Mouse (Mus musculus): ENCODE measurements around the gene Gpr153. TPM values are rescaled to one million over a fixed set of nuclear protein-coding genes. Genes with fewer than 3 reads are reported as not detected.

The Gpr153 gene
- total RNA-seq, 2 experiments from 2014 or later, result 13.9 to 15.5 TPM

- DNase-seq (ENCODE audit: low spot score in 2 of 2), result no peak
Measured at GRCm38 (mm10) chr4:152264177-152264530, 9.9 kb upstream of the Gpr153 start.

DNA sequence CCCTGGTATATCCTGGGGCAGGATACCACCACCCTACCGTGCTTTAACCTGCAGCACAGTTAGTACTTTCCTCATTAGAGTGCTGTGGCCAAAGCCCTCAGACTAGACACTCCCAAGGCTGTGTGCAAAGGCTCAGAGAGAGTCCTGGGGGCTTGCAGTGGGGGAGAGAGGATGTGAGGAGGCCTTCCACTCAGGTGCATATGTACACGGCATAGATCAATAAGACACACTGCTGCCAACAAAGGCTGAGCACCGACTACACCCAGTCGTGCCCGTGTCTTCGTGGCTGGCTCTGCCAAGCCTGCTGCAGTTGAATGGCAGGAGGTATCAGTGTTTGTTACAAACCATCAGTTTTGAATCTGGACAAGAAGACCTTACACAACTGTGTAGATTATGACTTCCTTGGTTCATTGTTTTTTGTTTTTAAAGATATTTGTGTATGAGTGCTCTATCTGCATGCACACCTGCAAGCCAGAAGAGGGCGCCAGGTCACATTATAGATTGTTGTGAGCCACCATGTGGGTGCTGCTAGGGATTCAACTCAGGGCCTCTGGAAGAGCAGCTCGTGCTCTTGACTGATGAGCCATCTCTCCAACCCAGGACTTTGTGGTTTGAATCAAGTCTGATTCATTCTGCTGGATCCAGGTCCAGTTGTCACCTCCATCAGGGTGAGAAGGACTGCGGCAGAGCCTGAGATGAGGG lies 9.0 kb upstream of the Gpr153 start:
- no peak for DNase-seq (ENCODE audit: low spot score in 2 of 2)

GRCm38 (mm10) chr4:152265791-152266190 lies 8.2 kb upstream of the Gpr153 start:
- no peak for DNase-seq (ENCODE audit: low spot score in 2 of 2)

DNA sequence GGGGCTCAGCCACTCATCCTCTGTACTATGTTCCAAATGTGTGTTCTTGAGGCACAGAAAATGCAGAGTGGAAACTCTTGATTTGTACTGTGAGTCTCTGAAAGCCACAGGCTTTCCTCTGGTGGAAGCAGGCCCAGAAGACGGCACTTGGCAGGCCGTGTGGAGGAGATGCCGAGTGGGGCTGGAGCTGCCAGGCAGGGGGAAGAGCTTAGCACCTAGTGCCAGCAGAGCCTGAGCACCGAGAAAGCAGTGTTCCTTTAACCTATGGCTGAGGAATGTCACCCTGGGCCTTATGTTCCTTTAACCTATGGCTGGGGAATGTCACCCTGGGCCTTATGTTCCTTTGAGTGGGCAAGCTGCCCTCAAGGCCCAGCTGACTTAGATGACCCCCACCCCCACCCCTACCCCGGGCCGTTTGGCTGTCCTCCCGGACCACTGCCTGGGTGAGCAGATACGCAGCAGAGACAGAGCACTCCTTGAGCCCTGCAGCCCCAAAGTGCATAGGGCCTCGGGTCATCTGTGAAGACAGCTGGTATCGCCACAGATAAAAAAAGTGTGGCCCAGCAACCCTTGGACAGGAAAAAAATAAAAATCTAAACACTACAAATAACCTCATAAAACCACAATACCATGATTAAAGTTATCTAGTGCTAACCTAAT lies 7.7 kb upstream of the Gpr153 start:
- no peak for DNase-seq (ENCODE audit: low spot score in 2 of 2)

GRCm38 (mm10) chr4:152267748-152268369 lies 6.2 kb upstream of the Gpr153 start:
- no peak for DNase-seq (ENCODE audit: low spot score in 2 of 2)

DNA sequence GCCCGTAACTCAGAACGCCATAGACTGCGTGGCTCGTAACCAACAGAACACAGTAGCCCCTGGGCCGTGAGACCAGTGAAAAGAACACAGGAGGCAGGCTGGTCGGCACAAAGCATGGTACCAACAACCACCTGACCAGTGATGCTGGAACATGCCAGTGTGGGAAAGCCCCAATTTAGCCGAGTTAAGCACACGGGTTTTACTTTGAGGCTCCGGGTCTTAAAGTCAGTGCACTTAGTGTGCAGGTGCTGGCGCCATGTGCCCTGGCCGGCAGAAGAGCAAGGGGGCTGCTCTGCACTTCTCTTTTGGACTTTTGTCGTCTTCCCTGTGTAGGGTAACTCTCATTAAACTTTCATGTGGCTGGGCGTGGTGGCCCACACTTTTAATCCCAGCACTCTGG lies 4.1 kb upstream of the Gpr153 start:
- no peak for DNase-seq (ENCODE audit: low spot score in 2 of 2)

DNA sequence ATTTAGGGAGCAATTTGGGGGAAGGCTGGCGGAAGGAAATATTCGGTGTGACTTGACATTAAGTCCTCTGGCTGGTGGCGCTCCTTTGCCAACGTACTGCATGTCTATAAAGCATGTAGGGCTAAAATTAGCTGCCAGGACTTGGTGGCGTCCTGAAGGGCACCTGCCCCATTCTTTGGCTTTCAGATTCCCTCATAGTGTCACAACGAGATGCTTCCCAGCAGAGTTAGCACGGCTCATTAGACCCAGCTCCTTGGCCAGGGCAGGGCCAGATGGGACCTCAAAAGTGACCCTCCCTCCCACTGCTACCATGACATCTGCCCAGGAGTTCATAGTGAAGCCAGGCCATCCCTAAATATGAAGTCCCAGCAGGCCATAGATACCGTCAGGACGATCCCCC lies 3.4 kb upstream of the Gpr153 start:
- no peak for DNase-seq (ENCODE audit: low spot score in 2 of 2)

DNA sequence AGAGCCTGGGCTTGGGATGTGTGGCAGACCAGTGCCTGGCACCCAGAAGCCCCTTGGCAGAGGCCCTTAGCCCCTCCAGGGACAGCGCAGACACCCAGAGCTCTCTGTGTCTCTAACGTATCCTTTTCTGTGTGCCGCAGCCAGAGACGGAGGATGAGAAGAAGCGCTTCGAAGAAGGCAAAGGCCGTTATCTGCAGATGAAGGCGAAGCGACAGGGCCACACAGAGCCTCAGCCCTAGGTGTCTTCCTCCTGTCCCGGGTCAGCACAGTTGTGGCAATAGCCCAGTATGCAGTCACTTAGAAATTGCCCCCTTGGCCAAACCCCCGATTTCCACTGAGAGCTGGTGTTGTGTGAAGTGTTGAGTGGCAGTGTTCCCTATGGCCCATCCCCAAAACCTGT lies 2.7 kb upstream of the Gpr153 start:
- no peak for DNase-seq (ENCODE audit: low spot score in 2 of 2)

GRCm38 (mm10) chr4:152272006-152272405 lies 2.0 kb upstream of the Gpr153 start:
- DNase-seq (ENCODE audit: low spot score in 2 of 2), result no peak

GRCm38 (mm10) chr4:152272449-152273049 lies 1.5 kb upstream of the Gpr153 start:
- DNase-seq (ENCODE audit: low spot score in 2 of 2), result no peak

GRCm38 (mm10) chr4:152273191-152273590 lies 841 bp upstream of the Gpr153 start:
- no peak for DNase-seq (ENCODE audit: low spot score in 2 of 2)

DNA sequence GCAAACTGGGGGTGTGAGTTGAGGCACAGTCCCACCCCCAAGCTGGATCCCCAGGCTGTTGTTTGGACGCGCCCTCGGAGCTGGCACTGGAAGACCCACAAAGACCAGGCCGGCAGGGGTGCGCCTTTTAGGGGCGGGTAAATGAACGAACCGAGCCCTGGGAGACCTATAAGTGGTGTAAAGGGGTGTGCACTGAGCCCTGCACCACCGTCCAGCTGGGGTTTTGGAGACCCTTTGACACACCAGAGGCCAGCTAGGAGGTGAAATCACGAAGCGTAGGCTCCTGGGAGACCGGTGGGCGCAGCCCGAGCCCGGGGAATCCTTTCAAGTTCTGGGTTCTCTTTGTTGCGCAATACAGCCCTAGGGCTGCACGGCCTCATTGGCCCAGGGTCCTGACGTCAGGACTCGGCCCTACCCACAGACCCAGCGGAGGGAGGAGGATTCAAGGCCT lies 674 bp downstream of the Gpr153 start:
- DNase-seq (ENCODE audit: low spot score in 2 of 2), result no peak

DNA sequence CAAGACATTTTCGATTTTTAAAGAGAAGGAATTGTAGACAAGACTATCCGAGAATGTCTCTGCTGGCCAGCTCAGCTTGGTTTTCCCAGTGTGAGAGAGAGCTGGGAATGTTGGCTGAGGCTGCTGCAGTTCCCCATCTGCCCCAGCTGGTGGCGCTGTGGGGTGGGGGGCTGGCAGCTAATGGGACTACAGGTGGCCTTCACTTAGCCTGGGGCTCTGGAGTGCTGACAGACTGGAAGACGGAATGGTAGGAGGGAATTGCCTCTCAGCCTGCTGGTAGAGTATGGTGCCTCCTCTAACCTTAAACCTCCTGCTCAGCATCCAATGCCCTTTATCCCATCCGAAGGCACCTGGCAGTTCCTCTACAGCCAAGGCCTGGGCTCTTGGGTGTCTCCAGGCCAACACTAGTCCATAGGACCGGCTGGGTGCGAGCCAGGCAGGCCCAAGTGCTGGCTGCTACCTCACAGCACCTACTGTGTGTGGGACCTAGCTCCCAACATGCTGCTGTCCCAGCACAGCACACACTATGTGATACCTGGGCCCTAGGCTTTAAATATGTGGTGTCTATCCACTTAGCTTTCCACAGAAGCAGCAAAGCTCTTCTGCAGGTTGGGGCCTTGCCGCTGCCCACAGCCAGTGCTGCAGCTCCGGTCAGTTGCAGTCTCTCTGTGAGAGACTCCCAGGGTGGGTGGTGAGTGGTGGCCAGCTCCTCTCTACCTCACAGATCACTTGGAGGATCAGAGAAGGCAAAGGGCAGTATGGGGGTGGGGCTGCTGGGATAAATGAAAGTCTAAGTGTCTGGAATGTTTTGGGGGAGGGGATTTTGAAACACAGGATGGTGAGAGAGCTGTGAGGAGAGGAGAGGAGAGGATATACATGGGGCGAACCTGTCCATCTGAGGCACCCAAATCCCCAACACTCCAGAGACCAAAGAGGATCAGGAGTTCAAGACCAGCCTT lies 2.6 kb downstream of the Gpr153 start:
- no peak for DNase-seq (ENCODE audit: low spot score in 2 of 2)

- DNase-seq (ENCODE audit: low spot score in 2 of 2), result no peak
Measured at GRCm38 (mm10) chr4:152277916-152278315, 3.9 kb downstream of the Gpr153 start.

GRCm38 (mm10) chr4:152278986-152279385 lies 5.0 kb downstream of the Gpr153 start:
- DNase-seq (ENCODE audit: low spot score in 2 of 2), result no peak

- no peak for DNase-seq (ENCODE audit: low spot score in 2 of 2)
Measured at GRCm38 (mm10) chr4:152281601-152282000, 7.6 kb downstream of the Gpr153 start.

DNA sequence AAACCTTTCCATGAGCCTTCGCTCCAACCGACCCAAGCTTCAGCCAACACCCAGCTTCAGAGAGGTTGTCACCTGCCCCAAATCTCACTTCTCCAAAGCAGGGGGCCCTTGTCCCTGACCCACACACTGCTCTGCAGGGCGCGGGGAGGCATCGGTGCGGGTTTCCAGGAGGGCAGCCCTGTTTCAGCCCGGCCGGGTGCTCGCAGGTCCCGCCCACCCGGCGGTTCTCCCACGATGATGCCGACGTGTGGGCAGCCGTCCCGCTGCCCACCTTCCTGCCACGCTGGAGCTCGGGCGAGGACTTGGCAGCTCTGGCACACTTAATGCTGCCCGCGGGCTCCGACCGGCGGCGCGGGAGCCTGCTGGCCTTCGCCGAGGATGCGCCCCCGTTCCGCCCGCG lies 8.7 kb downstream of the Gpr153 start:
- DNase-seq (ENCODE audit: low spot score in 2 of 2), result no peak

DNA sequence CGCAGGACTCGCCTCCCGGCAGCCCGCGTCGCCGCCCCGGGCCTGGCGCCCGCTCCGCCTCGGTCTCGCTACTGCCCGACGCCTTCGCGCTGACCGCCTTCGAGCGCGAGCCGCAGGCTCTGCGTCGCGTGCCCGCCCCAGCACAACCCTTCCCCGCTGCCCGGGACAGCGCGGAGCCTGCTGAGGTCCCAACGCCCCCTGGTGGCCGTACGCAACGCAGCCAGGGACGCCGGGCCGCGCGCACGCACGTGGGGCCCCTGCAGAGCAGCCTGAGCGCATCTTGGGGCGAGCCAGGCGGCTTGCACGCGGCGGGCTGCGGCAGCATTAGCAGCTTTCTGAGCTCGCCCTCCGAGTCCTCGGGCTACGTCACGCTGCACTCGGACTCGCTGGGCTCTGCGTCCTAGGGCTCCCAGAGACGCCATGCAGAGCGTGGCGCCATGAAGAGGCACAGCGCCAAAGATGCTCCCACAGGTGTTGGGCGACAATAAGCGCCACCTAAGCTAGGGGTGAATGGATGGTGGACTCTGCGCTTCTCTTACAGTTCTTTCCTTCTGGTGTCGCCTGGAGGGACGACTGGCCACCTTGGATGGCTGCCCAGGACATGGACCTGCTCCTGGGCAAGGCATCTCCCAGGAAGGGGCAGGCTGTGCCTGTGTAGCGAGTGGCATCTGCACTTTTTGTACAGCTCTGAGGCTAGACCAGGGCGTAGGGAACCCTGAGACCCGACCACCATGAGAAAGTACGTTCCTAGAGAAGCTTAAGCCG lies 9.3 kb downstream of the Gpr153 start:
- peak; percentile 69 to 77 for DNase-seq (ENCODE audit: low spot score in 2 of 2)

- no peak for DNase-seq (ENCODE audit: low spot score in 2 of 2)
Measured at GRCm38 (mm10) chr4:152285505-152285904, 11.5 kb downstream of the Gpr153 start.

DNA sequence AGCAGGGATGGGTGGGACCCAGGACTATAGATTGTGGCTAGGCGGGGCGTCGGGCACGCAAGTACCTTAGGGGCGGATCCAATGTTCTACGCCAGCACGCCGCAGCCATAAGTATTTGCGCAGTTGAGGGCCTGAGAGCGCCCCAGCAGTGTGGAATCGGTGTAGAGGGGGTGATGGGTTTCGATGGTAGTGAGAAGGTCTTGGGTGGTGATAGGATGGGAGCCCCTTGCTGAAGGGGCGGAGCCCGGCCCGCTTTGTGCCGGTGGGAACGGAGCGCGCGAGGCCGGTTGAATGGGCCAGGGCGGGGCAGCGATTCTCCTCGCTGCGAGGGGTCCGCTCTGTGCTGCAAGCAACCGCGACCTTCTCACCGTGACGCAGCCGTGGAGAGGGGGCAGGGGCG lies 12.2 kb downstream of the Gpr153 start:
- DNase-seq (ENCODE audit: low spot score in 2 of 2), result no peak

Measured in adrenal gland, postnatal 4 days (tissue).